Mouse (Mus musculus): ENCODE measurements around the gene Rftn1. TPM values are rescaled to one million over a fixed set of nuclear protein-coding genes. Genes with fewer than 3 reads are reported as not detected.

Rftn1 gene
- total RNA-seq, 2 experiments from 2014 or later, result 14.3 to 16.5 TPM

- Histone ChIP-seq H3K4me3 (no peak overlapping the region), H3K27ac (no peak overlapping the region)
- TF ChIP-seq CTCF (conservative IDR thresholded peaks at IDR 0.05), result no peak
- no peak for DNase-seq (ENCODE audit: low spot score in 2 of 2)
Measured at GRCm38 (mm10) chr17:50104131-50104530, 86.3 kb downstream of the Rftn1 start.

- DNase-seq (ENCODE audit: low spot score in 2 of 2), result peak; percentile 23 to 46
- TF ChIP-seq CTCF (conservative IDR thresholded peaks at IDR 0.05), result no peak
- H3K27ac ChIP-seq, result no peak overlapping the region
- H3K4me3 ChIP-seq, result no peak overlapping the region
Measured at GRCm38 (mm10) chr17:50101416-50101815, 89.1 kb downstream of the Rftn1 start.

GRCm38 (mm10) chr17:50100070-50100469 is 90.4 kb downstream of the Rftn1 start:
- no peak for DNase-seq (ENCODE audit: low spot score in 2 of 2)
- TF ChIP-seq CTCF (conservative IDR thresholded peaks at IDR 0.05), result no peak
- no peak overlapping the region for H3K27ac ChIP-seq
- H3K4me3 ChIP-seq, result no peak overlapping the region

GRCm38 (mm10) chr17:50099378-50099777 is 91.1 kb downstream of the Rftn1 start:
- no peak overlapping the region for H3K27ac ChIP-seq
- TF ChIP-seq CTCF (conservative IDR thresholded peaks at IDR 0.05), result no peak
- DNase-seq (ENCODE audit: low spot score in 2 of 2), result no peak
- H3K4me3 ChIP-seq, result no peak overlapping the region

GRCm38 (mm10) chr17:50098297-50098696 is 92.2 kb downstream of the Rftn1 start:
- no peak for TF ChIP-seq CTCF (conservative IDR thresholded peaks at IDR 0.05)
- no peak overlapping the region for H3K27ac ChIP-seq

GRCm38 (mm10) chr17:50097831-50098230 is 92.6 kb downstream of the Rftn1 start:
- no peak for TF ChIP-seq CTCF (conservative IDR thresholded peaks at IDR 0.05)
- H3K4me3 ChIP-seq, result no peak overlapping the region
- DNase-seq (ENCODE audit: low spot score in 2 of 2), result no peak
- no peak overlapping the region for H3K27ac ChIP-seq

More at GRCm38 (mm10) chr17:50098297-50098696, 92.2 kb downstream of the Rftn1 start:
- no peak for DNase-seq (ENCODE audit: low spot score in 2 of 2)
- no peak overlapping the region for H3K4me3 ChIP-seq

GRCm38 (mm10) chr17:50096305-50096704 is 94.2 kb downstream of the Rftn1 start:
- no peak for TF ChIP-seq CTCF (conservative IDR thresholded peaks at IDR 0.05)
- DNase-seq (ENCODE audit: low spot score in 2 of 2), result no peak
- no peak overlapping the region for H3K27ac ChIP-seq
- H3K4me3 ChIP-seq, result no peak overlapping the region

GRCm38 (mm10) chr17:50094596-50094995 is 95.9 kb downstream of the Rftn1 start:
- no peak for TF ChIP-seq CTCF (conservative IDR thresholded peaks at IDR 0.05)
- Histone ChIP-seq H3K27ac (no peak overlapping the region), H3K4me3 (no peak overlapping the region)
- no peak for DNase-seq (ENCODE audit: low spot score in 2 of 2)

GRCm38 (mm10) chr17:50094077-50094476 is 96.4 kb downstream of the Rftn1 start:
- no peak for DNase-seq (ENCODE audit: low spot score in 2 of 2)
- no peak overlapping the region for H3K27ac ChIP-seq
- no peak overlapping the region for H3K4me3 ChIP-seq
- no peak for TF ChIP-seq CTCF (conservative IDR thresholded peaks at IDR 0.05)

GRCm38 (mm10) chr17:50093356-50093755 is 97.1 kb downstream of the Rftn1 start:
- H3K4me3 ChIP-seq, result no peak overlapping the region
- no peak for DNase-seq (ENCODE audit: low spot score in 2 of 2)
- TF ChIP-seq CTCF (conservative IDR thresholded peaks at IDR 0.05), result no peak
- H3K27ac ChIP-seq, result no peak overlapping the region; the same call in 1 of the 2 replicates

- Histone ChIP-seq H3K27ac (no peak overlapping the region; the same call in 1 of the 2 replicates), H3K4me3 (no peak overlapping the region)
- DNase-seq (ENCODE audit: low spot score in 2 of 2), result no peak
- no peak for TF ChIP-seq CTCF (conservative IDR thresholded peaks at IDR 0.05)
Measured at GRCm38 (mm10) chr17:50092848-50093247, 97.6 kb downstream of the Rftn1 start.

GRCm38 (mm10) chr17:50091829-50092228 is 98.6 kb downstream of the Rftn1 start:
- Histone ChIP-seq H3K4me3 (no peak overlapping the region), H3K27ac (no peak overlapping the region)
- DNase-seq (ENCODE audit: low spot score in 2 of 2), result no peak
- TF ChIP-seq CTCF (conservative IDR thresholded peaks at IDR 0.05), result no peak

- H3K27ac ChIP-seq, result no peak overlapping the region
- TF ChIP-seq CTCF (conservative IDR thresholded peaks at IDR 0.05), result no peak
- DNase-seq (ENCODE audit: low spot score in 2 of 2), result no peak
- H3K4me3 ChIP-seq, result no peak overlapping the region
Measured at GRCm38 (mm10) chr17:50089725-50090124, 100.7 kb downstream of the Rftn1 start.

- no peak for TF ChIP-seq CTCF (conservative IDR thresholded peaks at IDR 0.05)
- Histone ChIP-seq H3K27ac (no peak overlapping the region), H3K4me3 (no peak overlapping the region)
- DNase-seq (ENCODE audit: low spot score in 2 of 2), result no peak
Measured at GRCm38 (mm10) chr17:50088054-50088453, 102.4 kb downstream of the Rftn1 start.

- no peak for DNase-seq (ENCODE audit: low spot score in 2 of 2)
- TF ChIP-seq CTCF (conservative IDR thresholded peaks at IDR 0.05), result no peak
- Histone ChIP-seq H3K27ac (no peak overlapping the region), H3K4me3 (no peak overlapping the region)
Measured at GRCm38 (mm10) chr17:50086887-50087286, 103.6 kb downstream of the Rftn1 start.
